Mouse (Mus musculus): Measurements from ENCODE around the gene Selenot.

Gene Selenot

DNA sequence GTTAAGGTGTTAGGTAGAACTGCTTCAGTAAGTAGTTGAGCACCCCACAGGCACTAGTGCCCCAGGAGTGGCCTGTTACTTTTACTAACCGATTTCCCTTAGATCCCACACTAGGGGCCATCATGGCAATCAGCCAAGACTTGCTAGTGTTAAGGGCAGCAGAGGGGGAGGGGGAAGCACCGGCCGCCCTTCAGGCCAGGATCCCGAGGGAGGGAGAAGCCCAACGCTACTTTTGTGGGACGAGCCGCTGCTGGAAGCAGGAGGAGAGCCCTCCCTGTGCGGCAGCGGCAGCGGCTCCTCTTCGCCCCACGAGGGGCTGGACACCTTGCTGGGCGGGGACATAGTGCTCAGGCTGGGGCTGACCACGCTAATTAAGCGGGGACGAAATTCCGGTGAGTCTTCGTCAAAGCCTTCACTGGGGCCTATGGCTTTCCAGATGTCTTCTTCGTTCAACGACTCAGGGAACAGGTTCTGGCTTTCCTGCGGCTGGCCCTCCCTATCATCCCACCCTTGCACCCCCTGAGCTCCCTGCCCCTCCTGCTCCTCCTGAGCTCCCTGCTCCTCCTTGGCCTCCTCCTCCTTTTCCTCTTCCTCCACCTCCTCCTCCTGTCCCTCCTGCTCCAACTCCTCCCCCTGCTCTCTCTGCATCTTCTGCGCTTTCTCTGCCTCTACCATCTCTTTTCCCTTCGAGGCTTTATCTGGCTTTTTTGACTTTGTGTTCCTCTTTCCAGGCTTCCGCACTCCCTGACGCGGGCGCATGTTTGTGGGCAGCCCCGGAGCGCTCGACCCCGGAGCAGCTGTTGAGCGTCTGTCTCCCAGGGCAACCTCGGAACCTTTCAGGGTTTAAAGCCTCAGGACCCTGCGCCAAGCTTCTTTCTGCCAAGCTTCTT, 60.2 kb downstream of the Selenot start, which contains the start of gene Erich6:
TSS of gene Erich6 (minus strand) at position 802 of the 890 bp plus-strand sequence.
- peak; percentile 4 to 8 for DNase-seq (ENCODE audit: low spot score in 2 of 2)

Data from frontal cortex, postnatal 25 days (tissue).